Mouse (Mus musculus): Measurements from ENCODE around the gene Cox10.

Gene Cox10

GRCm38 (mm10) chr11:64002629-64003028 lies 76.6 kb downstream of the Cox10 start:
- in situ Hi-C loops (cut with MboI, MseI) = no loop called here

DNA sequence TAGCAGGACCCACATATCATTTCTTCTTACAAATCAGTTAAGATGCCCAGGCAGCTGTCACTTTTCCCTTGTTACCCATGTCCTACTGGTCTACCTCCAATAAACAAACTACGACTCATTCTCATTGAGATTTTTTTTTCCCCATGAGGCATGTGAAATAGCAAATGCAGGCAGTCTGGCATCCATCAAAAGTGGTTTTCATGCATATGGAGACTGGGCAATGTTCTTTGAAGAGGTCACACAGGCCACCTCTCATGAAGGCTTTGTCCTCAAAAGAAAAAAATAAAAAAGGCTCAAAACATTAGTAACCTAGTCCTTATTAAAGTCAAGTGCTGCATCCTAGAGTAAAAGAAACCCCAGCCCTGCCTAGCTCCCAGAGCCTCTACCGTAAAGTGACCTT lies 78.2 kb downstream of the Cox10 start:
- in situ Hi-C loops (cut with MboI, MseI) = no loop called here

DNA sequence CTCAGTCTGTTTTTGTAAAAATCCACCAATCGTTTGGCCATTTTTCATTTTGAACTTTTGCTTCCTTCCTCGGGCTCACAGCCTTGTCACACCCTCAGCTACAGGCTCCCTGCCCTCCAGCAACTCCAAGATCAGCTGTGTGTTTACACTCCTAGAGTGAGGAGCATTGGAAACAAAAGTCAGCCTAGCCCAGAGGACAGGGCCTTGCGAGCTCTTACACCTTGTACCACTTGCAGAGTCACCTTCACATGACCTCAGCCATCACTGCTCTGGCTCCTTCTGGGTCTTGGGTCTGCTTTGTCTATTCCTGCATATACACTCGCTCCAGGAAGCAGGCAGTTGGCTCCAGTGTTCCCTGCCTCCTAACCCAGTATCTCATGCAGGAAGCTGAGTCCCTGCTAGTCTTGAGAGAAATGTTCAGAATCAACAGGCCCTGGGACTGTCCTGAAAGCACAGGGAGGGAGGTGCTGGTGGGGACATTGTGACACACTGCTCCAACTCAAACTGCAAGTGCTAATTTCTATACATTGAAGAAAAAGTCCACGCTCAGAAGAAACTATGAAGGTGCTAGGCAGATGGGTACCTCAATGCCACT lies 79.0 kb downstream of the Cox10 start:
- in situ Hi-C loops (cut with MboI, MseI) = no loop called here

DNA sequence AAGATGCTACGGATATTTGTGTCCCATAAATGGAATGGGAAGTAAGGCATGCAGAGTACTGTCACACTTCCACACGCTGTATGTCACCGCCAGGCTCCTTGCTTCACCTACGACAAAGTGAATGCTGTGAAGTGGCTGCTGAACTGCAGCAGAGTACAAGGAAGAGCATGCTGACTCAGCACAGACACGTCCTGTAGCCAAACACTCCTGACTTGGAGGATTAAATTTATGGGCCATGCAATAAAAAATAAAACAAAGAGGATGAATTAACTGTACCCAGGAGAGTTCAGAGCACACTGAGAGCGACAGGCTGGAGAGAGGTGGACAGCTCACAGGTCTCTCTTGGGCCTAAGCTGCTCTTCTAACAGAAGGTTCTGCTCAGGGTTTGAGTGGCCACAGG lies 79.8 kb downstream of the Cox10 start:
- in situ Hi-C loops (cut with MboI, MseI) = no loop called here

DNA sequence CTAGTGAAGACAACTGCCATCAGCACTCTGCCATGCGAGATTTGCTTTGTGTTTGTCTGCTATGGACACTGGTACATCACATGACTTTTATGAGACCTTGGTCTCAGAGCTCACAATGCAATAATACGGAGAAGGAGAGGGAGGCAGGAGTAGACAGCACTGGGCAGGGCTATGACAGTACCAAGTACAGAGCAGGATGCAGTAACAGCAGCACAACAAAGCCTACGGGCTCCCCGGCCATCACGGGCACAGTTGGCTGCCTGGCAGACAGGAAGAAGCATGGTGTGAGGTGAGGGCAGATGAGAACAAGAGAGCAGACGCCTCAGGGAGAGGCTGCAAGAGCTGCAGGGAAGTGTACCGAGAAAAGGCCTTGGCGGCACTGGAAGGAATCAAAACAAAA lies 87.3 kb downstream of the Cox10 start:
- in situ Hi-C loops (cut with MboI, MseI) = no loop called here

DNA sequence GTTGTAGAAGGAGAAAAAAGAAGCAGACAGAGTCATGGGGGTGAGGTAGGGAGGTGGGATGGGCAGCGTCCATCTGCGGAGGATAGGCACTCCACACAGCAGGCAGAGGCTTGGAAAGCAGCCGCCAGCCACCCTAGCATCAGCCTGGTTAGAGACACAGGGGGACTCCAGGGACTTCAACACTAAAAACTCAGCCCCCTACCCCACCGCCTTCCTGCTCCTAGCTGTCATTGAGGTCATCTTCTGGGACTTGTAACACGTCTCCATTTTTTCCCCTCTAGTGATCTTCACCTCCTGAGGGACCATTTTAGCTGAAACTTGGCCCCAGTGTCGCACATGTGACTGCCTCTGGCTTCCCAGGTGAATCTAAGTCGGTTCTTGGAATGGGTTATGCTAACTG lies 88.5 kb downstream of the Cox10 start:
- in situ Hi-C loops (cut with MboI, MseI) = no loop called here

DNA sequence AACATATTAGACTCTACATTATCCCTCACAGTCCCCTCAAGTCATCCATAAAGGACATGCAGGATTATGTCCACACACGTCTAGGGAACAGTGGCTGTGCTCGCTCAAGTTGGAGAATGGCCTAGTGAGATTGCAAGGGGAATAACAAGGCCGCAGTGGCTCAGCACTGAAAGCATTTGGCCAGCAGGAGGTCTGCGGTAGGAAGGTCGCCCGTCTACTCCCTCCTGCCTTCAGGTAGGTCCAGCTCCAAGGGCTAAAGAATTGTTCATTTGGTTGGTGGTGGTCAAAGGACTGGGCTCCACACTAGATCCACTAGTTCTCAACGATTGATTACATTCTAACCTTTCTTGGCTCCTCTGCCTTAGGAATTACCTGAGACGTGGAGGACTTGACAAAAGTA lies 89.0 kb downstream of the Cox10 start:
- in situ Hi-C loops (cut with MboI, MseI) = no loop called here

DNA sequence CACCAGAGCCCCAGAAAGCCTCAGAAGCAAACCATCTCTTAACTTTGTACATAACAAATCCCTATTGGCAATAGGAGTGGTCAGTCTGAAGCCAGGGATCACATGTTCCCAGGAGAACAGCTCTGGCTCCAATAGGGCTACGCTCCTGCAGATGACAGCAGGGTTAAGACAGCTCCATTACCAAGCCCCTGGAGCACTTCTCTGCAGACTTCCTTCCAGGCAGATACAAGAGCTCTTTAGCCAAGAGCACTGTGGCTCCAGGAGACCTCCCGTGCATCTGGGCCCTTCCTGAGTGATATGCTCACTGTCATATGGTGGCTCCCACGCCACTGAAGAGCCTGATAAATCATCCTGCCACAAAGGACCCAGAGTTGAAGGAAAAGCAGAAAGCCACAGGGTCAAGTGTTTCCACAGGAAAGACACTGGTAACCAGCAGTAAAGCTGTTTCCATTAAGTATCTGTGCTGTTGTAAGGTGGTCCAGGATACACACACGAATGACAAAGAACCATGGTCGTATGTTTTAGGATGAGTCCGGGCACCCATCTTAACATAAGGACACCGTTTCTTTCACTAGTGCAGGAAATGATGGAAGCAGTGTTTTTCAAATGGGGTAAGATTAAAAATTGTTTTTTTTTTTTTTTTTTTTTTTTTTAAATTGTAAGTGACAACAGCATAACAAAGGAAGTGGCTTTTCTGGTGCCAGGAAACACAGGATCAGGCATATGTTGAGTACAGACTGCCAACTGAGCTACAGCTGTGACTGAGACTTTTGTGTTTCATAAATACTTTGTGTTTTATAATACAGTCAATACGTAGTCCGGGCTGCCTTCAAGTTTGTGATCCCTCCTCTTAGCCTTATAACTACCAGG lies 90.0 kb downstream of the Cox10 start:
- in situ Hi-C loops (cut with MboI, MseI) = no loop called here

GRCm38 (mm10) chr11:63988031-63988665 lies 91.1 kb downstream of the Cox10 start:
- in situ Hi-C loops (cut with MboI, MseI) = no loop called here

DNA sequence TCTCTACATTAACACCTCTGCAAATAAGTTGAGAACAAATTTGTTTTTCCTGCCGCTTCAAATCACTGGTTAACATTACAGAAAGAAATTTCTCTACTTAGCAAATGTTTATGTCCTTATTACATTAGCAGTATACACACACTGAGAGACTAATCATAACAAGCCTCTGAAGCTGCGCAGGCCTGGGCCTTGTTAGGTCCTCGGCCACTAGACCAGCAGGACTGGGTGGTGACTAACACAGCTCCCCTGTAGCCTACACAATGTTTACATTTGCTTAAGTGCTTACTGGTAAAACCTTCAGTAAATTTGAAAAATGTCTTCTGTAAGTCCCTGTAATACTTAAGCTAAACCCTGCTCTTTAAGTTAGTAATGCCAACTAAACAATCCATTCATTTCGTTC lies 92.6 kb downstream of the Cox10 start:
- in situ Hi-C loops (cut with MboI, MseI) = no loop called here

GRCm38 (mm10) chr11:63985481-63985880 lies 93.8 kb downstream of the Cox10 start:
- in situ Hi-C loops (cut with MboI, MseI) = no loop called here

DNA sequence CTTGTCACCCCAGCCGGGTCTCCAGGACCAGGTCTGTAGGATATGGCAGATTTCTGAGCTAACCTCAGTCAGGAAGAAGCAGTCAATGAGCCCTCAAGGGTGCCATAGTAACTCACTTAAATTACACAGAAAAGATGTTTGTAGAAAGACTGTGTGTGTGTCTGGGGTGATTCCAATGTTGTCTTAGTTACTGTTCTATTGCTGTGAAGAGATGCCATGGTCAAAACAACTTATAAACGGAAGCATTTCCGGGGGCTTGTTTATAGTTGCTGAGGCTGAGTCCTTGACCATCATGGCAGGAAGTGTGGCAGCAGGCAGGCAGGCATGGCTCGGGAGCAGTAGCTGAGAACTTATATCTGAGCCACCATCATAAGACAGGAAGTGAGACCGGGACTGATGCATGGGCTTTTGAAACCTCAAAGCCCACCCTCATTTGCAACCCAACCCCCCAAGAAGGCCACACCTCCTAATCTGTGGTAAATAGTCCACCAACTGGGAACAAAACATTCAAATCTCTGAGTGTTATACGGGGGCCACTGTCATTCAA lies 94.6 kb downstream of the Cox10 start:
- in situ Hi-C loops (cut with MboI, MseI) = no loop called here

DNA sequence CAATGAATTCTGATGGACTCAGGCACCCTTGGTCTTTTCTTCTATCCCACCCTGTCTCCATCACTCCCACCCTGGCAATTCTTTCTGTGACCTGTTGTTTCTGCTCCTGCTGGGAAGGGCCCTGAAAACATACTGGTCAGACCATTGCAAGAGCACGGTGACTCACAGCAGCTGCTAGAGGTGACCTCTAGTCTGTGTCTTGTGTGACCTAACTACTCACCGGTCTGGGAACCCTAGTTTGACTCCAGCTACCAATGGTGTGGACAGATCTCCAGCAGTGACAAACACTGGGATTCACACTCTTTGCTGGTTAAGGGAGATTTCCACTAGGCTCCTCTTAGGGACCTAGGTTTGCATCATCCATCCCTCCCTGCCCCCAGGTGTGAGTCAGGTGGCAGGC lies 101.5 kb downstream of the Cox10 start:
- in situ Hi-C loops (cut with MboI, MseI) = no loop called here

DNA sequence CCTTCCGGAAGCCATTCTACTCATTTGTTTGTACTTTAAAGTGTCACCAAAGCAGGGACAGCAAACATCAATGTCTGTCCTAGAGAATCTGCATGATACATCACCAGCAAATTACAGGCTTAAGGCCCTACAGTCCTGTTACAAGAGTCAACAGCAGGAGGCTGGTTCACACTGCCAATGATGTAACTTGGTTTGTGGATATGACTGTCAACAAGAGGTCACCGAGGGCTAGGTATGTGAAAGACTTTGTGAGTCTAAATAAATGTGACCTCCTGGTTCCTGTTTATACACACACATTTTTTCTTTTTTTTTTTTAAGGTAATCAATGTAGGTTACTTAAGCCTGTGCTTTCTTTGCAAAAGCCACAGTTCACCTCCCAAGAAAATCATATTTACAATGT lies 102.5 kb downstream of the Cox10 start:
- in situ Hi-C loops (cut with MboI, MseI) = no loop called here

GRCm38 (mm10) chr11:63975260-63975899 lies 103.9 kb downstream of the Cox10 start:
- in situ Hi-C loops (cut with MboI, MseI) = no loop called here

- in situ Hi-C loops (cut with MboI, MseI) = loop anchor here (25.0 kb wide), 1 partner anchor 562 kb away; no protein-coding TSS in a partner anchor
Measured at GRCm38 (mm10) chr11:63973973-63974372, 105.3 kb downstream of the Cox10 start.

- in situ Hi-C loops (cut with MboI, MseI) = loop anchor here (25.0 kb wide), 1 partner anchor 559 kb away; no protein-coding TSS in a partner anchor
Measured at GRCm38 (mm10) chr11:63971462-63971861, 107.8 kb downstream of the Cox10 start.

- in situ Hi-C loops (cut with MboI, MseI) = loop anchor here (25.0 kb wide), 1 partner anchor 559 kb away; no protein-coding TSS in a partner anchor
Measured at GRCm38 (mm10) chr11:63970818-63971217, 108.5 kb downstream of the Cox10 start.

DNA sequence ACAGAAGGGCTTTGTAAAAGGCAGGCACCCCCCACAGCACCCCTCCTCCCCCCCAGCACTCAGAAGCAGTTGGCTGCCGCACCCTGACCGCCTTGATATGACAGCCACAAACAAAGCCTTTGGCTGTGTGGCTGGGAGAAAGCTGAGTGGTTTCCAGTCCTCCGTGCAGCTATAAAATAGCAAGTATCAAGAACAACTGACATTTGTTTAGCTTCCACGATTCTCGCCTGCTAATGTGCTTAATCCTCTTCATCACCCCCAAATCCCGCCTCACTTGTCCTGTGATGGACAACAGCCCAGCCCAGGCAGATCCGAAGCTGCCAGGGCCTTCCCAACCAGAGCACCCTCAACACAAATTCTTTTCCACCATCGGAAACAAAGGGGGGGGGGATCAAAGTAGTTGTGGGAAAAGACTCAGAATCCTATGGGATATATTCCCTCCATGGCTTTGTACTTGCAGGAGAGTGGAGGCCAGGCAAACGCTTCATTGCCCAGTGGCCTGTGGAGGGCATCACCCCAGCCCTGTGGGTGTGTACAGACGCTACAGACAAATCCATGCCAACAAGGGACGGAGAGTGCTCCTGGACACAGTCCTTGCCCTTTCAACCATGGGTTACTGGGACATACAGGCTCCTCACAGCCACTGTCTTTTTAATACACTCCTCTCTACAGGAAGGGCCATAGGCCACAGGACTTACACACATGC lies 109.9 kb downstream of the Cox10 start:
- in situ Hi-C loops (cut with MboI, MseI) = loop anchor here (25.0 kb wide), 1 partner anchor 557 kb away; no protein-coding TSS in a partner anchor

GRCm38 (mm10) chr11:63968388-63969035 lies 110.8 kb downstream of the Cox10 start:
- in situ Hi-C loops (cut with MboI, MseI) = loop anchor here (25.0 kb wide), 1 partner anchor 556 kb away; no protein-coding TSS in a partner anchor

Data from regulatory T cell (primary cell).